Mouse (Mus musculus): ENCODE data around the gene Tbc1d10c. TPM values are rescaled to one million over a fixed set of nuclear protein-coding genes. Genes with fewer than 3 reads are reported as not detected.

The Tbc1d10c gene
- polyA plus RNA-seq, 1 experiment from 2014 or later: 3.9 TPM

DNA sequence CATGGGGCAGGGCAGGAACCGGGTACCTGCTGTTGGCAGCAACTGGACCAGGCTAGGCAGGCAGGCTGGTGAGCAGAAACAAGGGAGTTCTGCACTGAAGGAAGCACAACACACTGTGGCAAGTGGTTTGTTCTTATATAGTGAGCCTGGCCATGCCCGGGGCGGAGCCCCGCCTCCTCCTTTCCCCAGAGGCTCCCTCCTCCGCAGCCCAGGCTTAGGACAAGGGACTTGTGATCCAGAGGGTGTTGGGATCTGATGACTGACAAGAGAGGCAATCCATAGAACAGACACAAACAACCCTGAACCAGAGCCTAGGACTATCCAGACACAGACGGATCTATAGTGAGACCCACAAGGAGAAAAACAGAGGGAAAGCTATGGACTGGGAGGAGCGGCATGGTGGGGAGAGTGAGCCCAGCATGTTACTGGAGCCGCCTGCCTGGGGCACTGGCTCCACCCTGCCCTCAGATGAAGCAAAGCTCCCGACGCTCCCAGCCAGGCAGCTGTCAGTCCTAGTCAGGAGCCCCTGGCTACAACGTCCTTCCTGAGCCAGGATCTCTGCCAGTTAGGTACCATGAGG is 15.6 kb downstream of the Tbc1d10c start, which contains the start of gene Carns1:
Gene Carns1, minus strand, starts transcription at position 112 of the 580 bp plus-strand sequence.
- H3K27ac ChIP-seq: no peak within 1 kb of the TSS
- no peaks in the 10 kb centered on the region for H3K36me3 ChIP-seq (ENCODE audit: insufficient read depth, low read length)
- DNase-seq (ENCODE audit: low spot score): peak; percentile 66
- 5% methylated on average over 11 of the region's 11 CpGs for WGBS
- H3K4me1 ChIP-seq (replicated peaks; ENCODE audit: insufficient read depth, low read length): peaks cover 23% of the 10 kb centered on the region
- no peak within 1 kb of the TSS for H3K4me3 ChIP-seq (replicated peaks; ENCODE audit: low read depth, low read length)
- peak within 1 kb of the TSS; percentile 37 for H3K4me2 ChIP-seq (ENCODE audit: low read length)
- H3K27me3 ChIP-seq (ENCODE audit: insufficient read depth, low read length): 0 out of 2 replicates have a peak, but pooled peaks cover 3% of the 10 kb centered on the region
- H3K9me3 ChIP-seq (replicated peaks; ENCODE audit: low read length): no peaks in the 10 kb centered on the region
- no peak for TF ChIP-seq CTCF (IDR thresholded peaks at IDR 0.05; ENCODE audit: low read depth)
- peak within 1 kb of the TSS; percentile 28; the same call in 1 of the 2 replicates for H3K9ac ChIP-seq (ENCODE audit: low read depth, low read length)
- ATAC-seq (replicated peaks; ENCODE audit: low FRiP score, low read depth): peak; percentile 72; the same call in 1 of the 2 replicates

DNA sequence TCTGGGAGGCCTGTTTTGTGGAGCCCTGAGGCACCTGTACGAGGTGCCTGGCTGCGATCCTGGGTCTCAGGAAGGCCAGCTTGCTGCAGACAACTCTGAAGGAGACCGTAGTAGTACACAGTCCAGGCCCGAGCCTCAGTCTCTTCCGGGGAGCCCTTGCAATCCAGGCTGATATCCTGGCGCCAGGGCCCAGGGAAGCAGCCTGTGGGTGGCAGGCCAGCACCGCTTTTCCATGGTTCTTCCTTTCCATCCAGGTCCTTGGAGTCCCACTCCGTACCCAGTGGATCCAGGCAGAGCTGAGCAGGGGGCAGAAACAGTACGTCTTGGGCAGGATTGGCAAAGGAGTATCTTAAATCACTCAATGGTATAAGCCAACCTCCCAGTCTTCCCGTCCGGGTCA is 18.2 kb downstream of the Tbc1d10c start:
- H3K4me2 ChIP-seq (ENCODE audit: low read length): no peak overlapping the region
- no peak overlapping the region for H3K27ac ChIP-seq
- peaks cover 31% of the 10 kb centered on the region for H3K4me1 ChIP-seq (replicated peaks; ENCODE audit: insufficient read depth, low read length)
- H3K36me3 ChIP-seq (ENCODE audit: insufficient read depth, low read length): no peaks in the 10 kb centered on the region
- no peak overlapping the region for H3K4me3 ChIP-seq (replicated peaks; ENCODE audit: low read depth, low read length)
- ATAC-seq (replicated peaks; ENCODE audit: low FRiP score, low read depth) (no peak), DNase-seq (ENCODE audit: low spot score) (no peak)
- peak; percentile 38 for TF ChIP-seq CTCF (IDR thresholded peaks at IDR 0.05; ENCODE audit: low read depth)
- 0 out of 2 replicates have a peak, but pooled peaks cover 3% of the 10 kb centered on the region for H3K27me3 ChIP-seq (ENCODE audit: insufficient read depth, low read length)
- no peak overlapping the region for H3K9ac ChIP-seq (ENCODE audit: low read depth, low read length)
- 55% methylated on average over 11 of the region's 11 CpGs for WGBS
- H3K9me3 ChIP-seq (replicated peaks; ENCODE audit: low read length): no peaks in the 10 kb centered on the region

- Histone ChIP-seq H3K9me3 (replicated peaks; ENCODE audit: low read length) (no peaks in the 10 kb centered on the region), H3K27me3 (ENCODE audit: insufficient read depth, low read length) (0 out of 2 replicates have a peak, but pooled peaks cover under 1% of the 10 kb centered on the region), H3K9ac (ENCODE audit: low read depth, low read length) (no peak overlapping the region), H3K4me1 (replicated peaks; ENCODE audit: insufficient read depth, low read length) (peaks cover 31% of the 10 kb centered on the region), H3K4me3 (replicated peaks; ENCODE audit: low read depth, low read length) (no peak overlapping the region), H3K36me3 (ENCODE audit: insufficient read depth, low read length) (no peaks in the 10 kb centered on the region), H3K4me2 (ENCODE audit: low read length) (no peak overlapping the region), H3K27ac (no peak overlapping the region; the same call in 1 of the 2 replicates)
- DNase-seq (ENCODE audit: low spot score) (no peak), ATAC-seq (replicated peaks; ENCODE audit: low FRiP score, low read depth) (no peak)
- TF ChIP-seq CTCF (IDR thresholded peaks at IDR 0.05; ENCODE audit: low read depth): no peak
- WGBS: 60% methylated on average over 13 of the region's 13 CpGs
These were observed 19.4 kb downstream of the Tbc1d10c start for GRCm38 (mm10) chr19:4171393-4172290.

DNA sequence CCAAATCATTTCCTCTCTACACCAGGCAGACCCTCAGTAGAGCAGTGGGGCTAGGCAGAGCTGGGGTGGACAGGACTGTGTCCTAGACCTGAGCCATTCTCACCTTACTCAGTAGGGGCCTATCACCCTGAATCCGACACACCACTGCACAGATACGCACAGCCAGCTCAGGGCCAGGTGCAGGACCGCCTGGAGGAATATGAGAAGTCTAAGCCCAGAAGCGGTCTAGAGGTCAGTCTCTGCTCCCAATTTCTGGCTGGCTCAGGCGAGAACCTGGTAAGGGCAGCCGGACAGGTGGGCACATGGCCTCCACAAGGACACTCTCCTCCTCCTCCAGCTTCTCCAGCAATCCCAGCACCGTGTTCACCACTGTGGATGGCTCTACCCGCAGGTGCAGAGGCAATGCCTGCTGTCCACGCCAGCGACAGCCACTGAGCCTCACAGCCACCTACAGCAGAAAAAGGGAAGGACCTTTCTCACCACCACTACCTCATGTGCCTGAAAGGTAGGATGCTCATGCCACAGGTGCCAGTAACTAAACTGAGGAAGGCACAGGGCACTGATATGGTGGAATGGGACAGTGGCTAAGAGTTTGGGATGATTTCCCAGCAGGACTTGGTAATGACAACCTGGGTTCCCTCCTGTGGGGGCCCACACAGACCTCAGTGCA is 20.2 kb downstream of the Tbc1d10c start:
- Histone ChIP-seq H3K36me3 (ENCODE audit: insufficient read depth, low read length) (no peaks in the 10 kb centered on the region), H3K27me3 (ENCODE audit: insufficient read depth, low read length) (no peaks in the 10 kb centered on the region), H3K4me2 (ENCODE audit: low read length) (no peak overlapping the region), H3K9me3 (replicated peaks; ENCODE audit: low read length) (no peaks in the 10 kb centered on the region), H3K27ac (no peak overlapping the region), H3K9ac (ENCODE audit: low read depth, low read length) (no peak overlapping the region), H3K4me1 (replicated peaks; ENCODE audit: insufficient read depth, low read length) (peaks cover 30% of the 10 kb centered on the region), H3K4me3 (replicated peaks; ENCODE audit: low read depth, low read length) (no peak overlapping the region)
- WGBS: 78% methylated on average over 10 of the region's 10 CpGs
- DNase-seq (ENCODE audit: low spot score) (no peak), ATAC-seq (replicated peaks; ENCODE audit: low FRiP score, low read depth) (no peak)
- no peak for TF ChIP-seq CTCF (IDR thresholded peaks at IDR 0.05; ENCODE audit: low read depth)

DNA sequence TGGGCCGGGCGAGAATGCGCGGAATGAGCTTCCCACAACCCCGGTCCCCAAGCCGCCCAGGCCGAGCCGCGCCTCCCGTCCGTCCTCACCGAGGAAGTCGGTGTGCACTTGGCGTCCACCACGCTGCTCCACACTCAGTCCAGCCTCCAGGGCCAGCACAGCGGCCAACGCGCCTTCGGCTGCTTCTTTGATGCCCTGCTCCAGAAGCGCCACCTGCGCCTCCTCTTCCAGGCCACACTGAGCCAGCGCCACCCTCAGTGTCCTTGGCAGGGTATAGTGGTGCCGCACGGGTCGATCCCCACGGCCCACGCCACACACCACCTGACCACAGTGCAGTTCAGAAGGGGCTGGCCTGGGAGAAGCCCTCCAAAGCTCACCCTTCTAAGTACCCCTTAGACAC is 21.3 kb downstream of the Tbc1d10c start:
- Histone ChIP-seq H3K9ac (ENCODE audit: low read depth, low read length) (peak overlapping the region; percentile 71), H3K27ac (peak overlapping the region; percentile 81), H3K36me3 (ENCODE audit: insufficient read depth, low read length) (no peaks in the 10 kb centered on the region), H3K4me1 (replicated peaks; ENCODE audit: insufficient read depth, low read length) (peaks cover 22% of the 10 kb centered on the region), H3K27me3 (ENCODE audit: insufficient read depth, low read length) (no peaks in the 10 kb centered on the region), H3K4me2 (ENCODE audit: low read length) (peak overlapping the region; percentile 61), H3K9me3 (replicated peaks; ENCODE audit: low read length) (no peaks in the 10 kb centered on the region), H3K4me3 (replicated peaks; ENCODE audit: low read depth, low read length) (peak overlapping the region; percentile 29)
- ATAC-seq (replicated peaks; ENCODE audit: low FRiP score, low read depth): peak; percentile 29
- no peak for DNase-seq (ENCODE audit: low spot score)
- 8% methylated on average over 27 of the region's 27 CpGs for WGBS
- no peak for TF ChIP-seq CTCF (IDR thresholded peaks at IDR 0.05; ENCODE audit: low read depth)

GRCm38 (mm10) chr19:4169378-4169784 is 21.7 kb downstream of the Tbc1d10c start:
- Histone ChIP-seq H3K27ac (peak overlapping the region; percentile 81), H3K4me3 (replicated peaks; ENCODE audit: low read depth, low read length) (peak overlapping the region; percentile 29), H3K9ac (ENCODE audit: low read depth, low read length) (peak overlapping the region; percentile 71), H3K4me2 (ENCODE audit: low read length) (peak overlapping the region; percentile 61), H3K9me3 (replicated peaks; ENCODE audit: low read length) (no peaks in the 10 kb centered on the region), H3K36me3 (ENCODE audit: insufficient read depth, low read length) (no peaks in the 10 kb centered on the region), H3K27me3 (ENCODE audit: insufficient read depth, low read length) (no peaks in the 10 kb centered on the region), H3K4me1 (replicated peaks; ENCODE audit: insufficient read depth, low read length) (peaks cover 22% of the 10 kb centered on the region)
- ATAC-seq (replicated peaks; ENCODE audit: low FRiP score, low read depth): peak; percentile 93
- TF ChIP-seq CTCF (IDR thresholded peaks at IDR 0.05; ENCODE audit: low read depth): peak; percentile 96
- peak; percentile 100 for DNase-seq (ENCODE audit: low spot score)
- under 1% methylated on average over 43 of the region's 43 CpGs for WGBS

Data from kidney, postnatal 0 days (tissue).